Mouse (Mus musculus): ENCODE data around the gene Apobec1.
"Not testable (repeated sequence)": the region's sequence is repeated elsewhere in the genome, so short reads cannot be mapped to it uniquely, and the experiment has no call there.

Gene Apobec1
- long read RNA-seq, experiment 1, transcript Apobec1-201 (8 exons, 2,127 nt): major isoform, 8 of 17 reads
- long read RNA-seq, experiment 1, partial matches to known transcripts: 0 of 17 reads
- long read RNA-seq, experiment 1, other reads (novel, unspliced or antisense): 8 of 17 reads
- long read RNA-seq, experiment 2, transcript Apobec1-201 (8 exons, 2,127 nt): major isoform, 7 of 16 reads
- long read RNA-seq, experiment 2, partial matches to known transcripts: 2 of 16 reads
- long read RNA-seq, experiment 2, other reads (novel, unspliced or antisense): 5 of 16 reads

- intact Hi-C loops (cut with DNase I): no loop called here
Observed at GRCm38 (mm10) chr6:122602242-122602991, at the start of gene Apobec1. Gene Apobec1, minus strand, starts transcription at chr6:122602444.

- intact Hi-C loops (cut with DNase I): no loop called here
Observed at GRCm38 (mm10) chr6:122650398-122650980, 48.2 kb upstream of the Apobec1 start.

- intact Hi-C loops (cut with DNase I): no loop called here
Observed at GRCm38 (mm10) chr6:122649903-122650302, 47.7 kb upstream of the Apobec1 start.

GRCm38 (mm10) chr6:122644196-122644595 lies 42.0 kb upstream of the Apobec1 start:
- intact Hi-C loops (cut with DNase I): not testable (repeated sequence)

- intact Hi-C loops (cut with DNase I): not testable (repeated sequence)
Observed at GRCm38 (mm10) chr6:122637566-122637965, 35.3 kb upstream of the Apobec1 start.

GRCm38 (mm10) chr6:122636666-122637065 lies 34.4 kb upstream of the Apobec1 start:
- intact Hi-C loops (cut with DNase I): no loop called here

GRCm38 (mm10) chr6:122635315-122635714 lies 33.1 kb upstream of the Apobec1 start:
- intact Hi-C loops (cut with DNase I): no loop called here

- intact Hi-C loops (cut with DNase I): loop anchor here (5.0 kb wide), 1 partner anchor 36 kb away; no protein-coding TSS in a partner anchor
Observed at GRCm38 (mm10) chr6:122633411-122633810, 31.2 kb upstream of the Apobec1 start.

GRCm38 (mm10) chr6:122627469-122628108 lies 25.3 kb upstream of the Apobec1 start:
- intact Hi-C loops (cut with DNase I): no loop called here

GRCm38 (mm10) chr6:122626110-122626509 lies 23.9 kb upstream of the Apobec1 start, which contains the start of gene Dppa3:
Gene Dppa3, plus strand, starts transcription at chr6:122626410.
- intact Hi-C loops (cut with DNase I): no loop called here

GRCm38 (mm10) chr6:122625156-122625555 lies 22.9 kb upstream of the Apobec1 start:
- intact Hi-C loops (cut with DNase I): no loop called here

- intact Hi-C loops (cut with DNase I): no loop called here
Observed at GRCm38 (mm10) chr6:122624480-122624879, 22.2 kb upstream of the Apobec1 start.

- intact Hi-C loops (cut with DNase I): no loop called here
Observed at GRCm38 (mm10) chr6:122621066-122621465, 18.8 kb upstream of the Apobec1 start.

GRCm38 (mm10) chr6:122616022-122616421 lies 13.8 kb upstream of the Apobec1 start:
- intact Hi-C loops (cut with DNase I): no loop called here

- intact Hi-C loops (cut with DNase I): no loop called here
Observed at GRCm38 (mm10) chr6:122614047-122614446, 11.8 kb upstream of the Apobec1 start.

- intact Hi-C loops (cut with DNase I): no loop called here
Observed at GRCm38 (mm10) chr6:122612426-122612825, 10.2 kb upstream of the Apobec1 start.

GRCm38 (mm10) chr6:122609771-122610170 lies 7.5 kb upstream of the Apobec1 start, which contains the start of gene Gdf3:
Gene Gdf3, minus strand, starts transcription at chr6:122610087.
- intact Hi-C loops (cut with DNase I): no loop called here

GRCm38 (mm10) chr6:122609377-122609728 lies 7.1 kb upstream of the Apobec1 start:
- intact Hi-C loops (cut with DNase I): no loop called here

- intact Hi-C loops (cut with DNase I): no loop called here
Observed at GRCm38 (mm10) chr6:122608434-122609376, 6.5 kb upstream of the Apobec1 start.

- intact Hi-C loops (cut with DNase I): no loop called here
Observed at GRCm38 (mm10) chr6:122607700-122608099, 5.5 kb upstream of the Apobec1 start.
